Mouse (Mus musculus) intestine, postnatal 0 days (tissue): Measurements from ENCODE around the gene Lmntd2. TPM values are rescaled to one million over a fixed set of nuclear protein-coding genes. Genes with fewer than 3 reads are reported as not detected.
"Not testable (repeated sequence)": the region's sequence is repeated elsewhere in the genome, so short reads cannot be mapped to it uniquely, and the experiment has no call there.

Experiments used
- ATAC-seq: fragments of 200-750 bp; cut with Nextera tagmentation; 2 replicates; pipeline ENCODE4 v1.8.0; 2017; ENCODE audit warnings: mild to moderate bottlenecking, moderate TSS enrichment, moderate library complexity
- H3K27ac ChIP-seq: fragments of 300-500 bp; sonication (generic); 2 replicates; pipeline ENCODE4 v1.5.1; 2014; ENCODE audit warnings: mild to moderate bottlenecking, low read depth, low read length, moderate library complexity
- H3K27me3 ChIP-seq: fragments of 300-500 bp; sonication (generic); replicated peaks from 2 replicates; pipeline ENCODE4 v1.6.1; 2014; ENCODE audit warnings: low read length, mixed read lengths; ENCODE audit not compliant: control insufficient read depth, insufficient read depth
- H3K36me3 ChIP-seq: fragments of 300-500 bp; sonication (generic); 2 replicates; pipeline ENCODE4 v1.6.1; 2014; ENCODE audit warnings: mild to moderate bottlenecking, moderate library complexity; ENCODE audit not compliant: control insufficient read depth, insufficient read depth
- H3K4me1 ChIP-seq: fragments of 300-500 bp; sonication (generic); replicated peaks from 2 replicates; pipeline ENCODE4 v1.6.1; 2014; ENCODE audit warnings: antibody characterized with exemption, low read length, mixed read lengths; ENCODE audit not compliant: control insufficient read depth, insufficient read depth
- H3K4me2 ChIP-seq: fragments of 300-500 bp; sonication (generic); replicated peaks from 2 replicates; pipeline ENCODE4 v1.6.1; 2014; ENCODE audit warnings: low read depth, mild to moderate bottlenecking, moderate library complexity
- H3K4me3 ChIP-seq: fragments of 300-500 bp; sonication (generic); 2 replicates; pipeline ENCODE4 v1.5.1; 2014; ENCODE audit warnings: low read depth, low read length
- H3K9ac ChIP-seq: fragments of 300-500 bp; sonication (generic); 2 replicates; pipeline ENCODE4 v1.6.1; 2014; ENCODE audit warnings: mild to moderate bottlenecking, low read depth, low read length
- H3K9me3 ChIP-seq: fragments of 300-500 bp; sonication (generic); 2 replicates; pipeline ENCODE4 v1.6.1; 2016; ENCODE audit warnings: mixed run types; ENCODE audit not compliant: control insufficient read depth
- CTCF ChIP-seq: sonication (generic); IDR thresholded peaks from 2 replicates; pipeline ENCODE4 v1.5.1; 2016; ENCODE audit warnings: low read depth, mild to moderate bottlenecking, control low read depth, antibody characterized with exemption, moderate library complexity
- WGBS: fragments of 180-500 bp; shearing (Covaris S2); extraction: QIAGEN DNeasy Blood & Tissue Kit; methylation state at CpG from one replicate; pipeline ENCODE4 v1.1.7; 2014; 5-methylcytosine and 5-hydroxymethylcytosine counted together
- polyA plus RNA-seq: library from polyadenylated mRNA; unstranded; fragments of >200 nt; fragmentation: Nextera tagmentation; extraction: Ambion mirVana; gene quantifications from 2 replicates; pipeline ENCODE4 v1.2.1, GENCODE M21; 2015

Lmntd2 gene
- polyA plus RNA-seq: 2.7 and 3.4 TPM in 2 replicates

DNA sequence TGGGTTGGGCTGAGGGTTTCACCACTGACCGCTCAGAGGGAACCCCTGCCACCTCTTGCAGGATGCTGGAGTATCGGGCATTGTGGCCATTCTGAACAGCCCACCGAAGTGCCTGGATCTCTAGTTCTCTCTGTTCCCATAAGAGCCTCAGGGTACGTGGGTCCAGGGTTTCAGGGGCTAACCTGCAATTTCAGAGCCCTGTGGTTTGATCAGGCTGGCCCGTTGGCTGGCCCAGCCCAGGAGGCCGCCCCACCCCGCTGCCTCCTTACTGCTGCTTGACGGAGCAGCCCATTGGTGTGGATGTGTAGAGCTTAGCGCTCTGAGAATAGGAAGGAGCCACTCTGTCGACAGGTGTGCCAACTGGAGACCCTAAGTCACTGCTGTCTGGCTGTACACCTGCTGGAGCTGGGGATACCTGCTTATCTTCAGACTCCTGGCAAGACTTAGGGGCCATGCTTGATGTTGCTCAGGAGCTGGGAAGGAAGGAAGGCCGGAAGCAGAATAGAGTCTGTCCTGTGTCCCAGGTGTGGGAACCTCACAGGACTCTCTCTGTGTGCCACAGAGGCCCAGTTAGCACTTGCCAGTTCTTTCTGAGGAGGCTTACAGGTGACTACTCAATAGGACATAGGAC lies at the start of gene Lmntd2:
TSS of gene Lmntd2 (minus strand) at position 476 of the 631 bp plus-strand sequence.
- Histone ChIP-seq H3K4me3 (peak within 1 kb of the TSS; percentile 62), H3K9me3 (no peaks in the 10 kb centered on the region), H3K9ac (0 out of 2 replicates have a peak within 1 kb of the TSS, but pooled peaks have one; percentile 28), H3K4me2 (peak within 1 kb of the TSS; percentile 95), H3K27ac (peak within 1 kb of the TSS; percentile 90), H3K27me3 (no peaks in the 10 kb centered on the region), H3K36me3 (peaks cover 12% of the 10 kb centered on the region; the same call in 1 of the 2 replicates), H3K4me1 (peaks cover 18% of the 10 kb centered on the region)
- WGBS: 77% methylated on average over 11 of the region's 11 CpGs
- TF ChIP-seq CTCF: no peak
- no peak for ATAC-seq

DNA sequence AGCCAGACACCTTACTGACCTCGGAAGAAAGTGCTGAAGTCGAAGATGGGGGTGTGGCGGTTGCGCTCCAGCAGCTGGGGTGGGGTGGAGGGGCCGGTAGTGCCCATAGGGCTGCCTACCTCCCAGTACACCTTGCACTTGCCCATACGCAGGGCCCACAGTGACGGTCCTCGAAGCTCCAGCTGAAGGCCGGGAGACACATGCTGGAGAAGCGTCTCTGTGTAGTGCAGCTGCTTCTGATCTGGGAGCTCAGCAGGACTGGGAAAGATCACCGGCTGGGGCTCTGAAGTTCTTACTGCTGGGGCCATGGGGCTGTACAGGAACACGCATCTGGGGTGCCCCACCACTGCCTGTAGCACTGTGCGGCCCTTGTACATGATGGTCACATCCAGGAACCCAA lies 49.8 kb upstream of the Lmntd2 start:
- no peak overlapping the region for H3K27ac ChIP-seq
- peaks cover 3% of the 10 kb centered on the region; the same call in 1 of the 2 replicates for H3K4me1 ChIP-seq
- no peaks in the 10 kb centered on the region for H3K9me3 ChIP-seq
- 83% methylated on average over 13 of the region's 13 CpGs for WGBS
- no peaks in the 10 kb centered on the region for H3K27me3 ChIP-seq
- no peak overlapping the region for H3K4me3 ChIP-seq
- no peak overlapping the region for H3K9ac ChIP-seq
- no peak overlapping the region for H3K4me2 ChIP-seq
- H3K36me3 ChIP-seq: peaks cover 61% of the 10 kb centered on the region
- no peak for TF ChIP-seq CTCF
- no peak for ATAC-seq

DNA sequence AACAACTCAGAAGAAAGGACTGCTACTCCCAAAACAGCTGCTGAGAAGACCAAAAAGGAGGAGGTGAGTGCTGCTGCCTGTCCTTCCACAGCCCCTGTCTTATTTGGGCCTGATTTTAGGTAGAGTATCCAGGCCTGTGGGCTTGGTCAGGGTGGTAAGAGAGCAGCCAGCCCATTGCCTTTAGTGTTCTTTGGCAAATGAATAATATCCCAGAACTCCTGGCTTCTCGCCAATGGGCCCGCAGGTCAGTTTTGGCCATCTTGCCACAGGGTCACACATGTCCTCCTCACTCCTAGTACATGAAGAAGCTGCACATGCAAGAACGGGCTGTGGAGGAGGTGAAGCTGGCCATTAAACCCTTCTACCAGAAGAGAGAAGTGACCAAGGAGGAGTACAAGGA lies 47.6 kb upstream of the Lmntd2 start:
- Histone ChIP-seq H3K9me3 (no peaks in the 10 kb centered on the region), H3K36me3 (peaks cover 79% of the 10 kb centered on the region), H3K4me1 (peaks cover 3% of the 10 kb centered on the region; the same call in 1 of the 2 replicates), H3K4me3 (no peak overlapping the region), H3K9ac (no peak overlapping the region), H3K27ac (no peak overlapping the region), H3K27me3 (no peaks in the 10 kb centered on the region), H3K4me2 (no peak overlapping the region)
- no peak for TF ChIP-seq CTCF
- WGBS: 90% methylated on average over 3 of the region's 3 CpGs
- no peak for ATAC-seq

DNA sequence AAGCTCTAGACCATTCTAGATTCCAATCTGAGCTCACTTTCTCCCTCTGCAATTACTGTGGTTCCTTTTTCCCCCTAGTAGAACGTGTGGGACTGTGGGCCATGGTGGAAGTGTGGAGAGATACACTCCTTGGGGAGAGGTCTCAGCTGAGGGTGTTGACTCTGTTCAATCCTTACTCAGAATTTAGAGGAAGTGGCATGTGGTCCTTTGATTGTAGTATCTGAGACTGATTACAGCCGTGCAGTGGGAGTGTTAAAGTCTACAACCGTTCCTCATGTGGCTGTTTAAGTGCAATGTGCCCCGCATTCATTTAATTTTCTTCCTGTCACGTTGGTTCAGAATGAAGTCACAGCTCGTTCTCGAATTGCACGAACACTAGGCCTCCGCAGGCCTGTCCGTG lies 42.3 kb upstream of the Lmntd2 start:
- Histone ChIP-seq H3K4me3 (no peak overlapping the region), H3K9ac (no peak overlapping the region), H3K4me2 (no peak overlapping the region), H3K4me1 (no peaks in the 10 kb centered on the region), H3K36me3 (peaks cover 87% of the 10 kb centered on the region), H3K9me3 (no peaks in the 10 kb centered on the region), H3K27me3 (no peaks in the 10 kb centered on the region), H3K27ac (no peak overlapping the region)
- no peak for ATAC-seq
- no peak for TF ChIP-seq CTCF
- 88% methylated on average over 10 of the region's 10 CpGs for WGBS

DNA sequence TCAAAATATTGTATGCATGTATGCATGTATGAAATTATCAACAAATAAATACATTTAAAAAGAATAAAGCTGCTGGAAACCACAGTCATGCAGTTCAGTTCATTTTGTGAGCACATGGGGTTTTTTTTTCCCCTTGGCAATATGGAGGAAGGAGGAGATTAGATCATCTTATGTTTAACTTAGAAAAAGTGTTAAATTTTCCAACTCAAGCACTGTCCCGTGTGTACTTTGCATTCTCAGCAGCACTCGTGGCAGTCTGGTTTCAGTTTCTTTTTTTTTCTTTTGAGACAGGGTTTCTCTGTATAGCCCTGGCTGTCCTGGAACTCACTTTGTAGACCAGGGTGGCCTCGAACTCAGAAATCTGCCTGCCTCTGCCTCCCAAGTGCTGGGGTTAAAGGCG lies 36.6 kb upstream of the Lmntd2 start:
- not testable (repeated sequence) for ATAC-seq, H3K4me1 ChIP-seq, H3K27me3 ChIP-seq, H3K4me3 ChIP-seq, H3K9me3 ChIP-seq, H3K27ac ChIP-seq, H3K4me2 ChIP-seq, H3K9ac ChIP-seq
- WGBS: 68% methylated on average over 4 of the region's 4 CpGs
- H3K36me3 ChIP-seq: peaks cover 88% of the 10 kb centered on the region

DNA sequence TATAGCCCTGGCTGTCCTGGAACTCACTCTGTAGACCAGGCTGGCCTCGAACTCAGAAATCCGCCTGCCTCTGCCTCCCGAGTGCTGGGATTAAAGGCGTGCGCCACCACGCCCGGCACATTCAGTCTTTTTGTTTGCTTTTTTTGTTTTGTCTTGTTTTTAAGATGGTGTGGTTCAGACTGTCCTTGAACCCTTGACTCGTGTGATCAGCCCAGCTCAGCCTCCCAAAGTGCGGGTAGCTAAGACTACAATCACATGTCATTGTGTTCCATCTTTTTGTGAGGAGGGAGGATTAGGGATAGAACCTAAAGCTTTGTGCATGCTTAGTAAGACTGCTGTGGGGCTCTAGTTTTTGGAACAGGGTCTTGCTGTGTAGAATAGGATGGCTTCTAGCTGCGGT lies 17.7 kb upstream of the Lmntd2 start:
- no peaks in the 10 kb centered on the region for H3K9me3 ChIP-seq
- H3K9ac ChIP-seq: no peak overlapping the region
- peaks cover 55% of the 10 kb centered on the region for H3K36me3 ChIP-seq
- H3K4me1 ChIP-seq: 0 out of 2 replicates have a peak, but pooled peaks cover 4% of the 10 kb centered on the region
- H3K27me3 ChIP-seq: no peaks in the 10 kb centered on the region
- WGBS: 86% methylated on average over 8 of the region's 10 CpGs
- no peak for TF ChIP-seq CTCF
- H3K4me3 ChIP-seq: no peak overlapping the region
- ATAC-seq: no peak
- H3K4me2 ChIP-seq: no peak overlapping the region
- H3K27ac ChIP-seq: no peak overlapping the region
